Mouse (Mus musculus): ENCODE data around the gene Carmil3. TPM values are rescaled to one million over a fixed set of nuclear protein-coding genes. Genes with fewer than 3 reads are reported as not detected.

Carmil3 gene
- total and polyA plus RNA-seq, 2 experiments from 2014 or later: 0.56 to 6.1 TPM

DNA sequence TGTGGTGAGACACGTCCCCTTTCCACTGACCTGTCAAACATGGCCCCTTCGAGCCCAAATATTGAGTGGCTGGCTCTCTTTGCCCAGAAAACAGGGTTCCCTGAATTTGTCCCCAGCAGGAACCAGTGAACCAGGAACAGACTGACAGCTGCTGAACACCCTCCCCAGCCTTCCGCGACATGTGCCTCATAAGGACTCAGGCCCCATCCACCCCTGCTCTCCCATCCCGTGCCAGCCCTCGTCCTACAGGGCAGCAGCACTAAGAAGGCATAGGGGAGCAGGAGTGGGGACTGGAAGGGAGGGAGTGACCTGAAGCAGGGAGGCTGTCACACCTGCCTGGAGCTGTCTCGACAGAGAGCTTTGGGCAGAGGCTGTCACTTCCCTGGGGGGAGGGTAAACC lies 17.4 kb downstream of the Carmil3 start:
- peaks cover 20% of the 10 kb centered on the region for H3K27me3 ChIP-seq (ENCODE audit: control insufficient read depth, insufficient read depth, low read length)
- DNase-seq (ENCODE audit: low spot score): no peak
- ATAC-seq (ENCODE audit: insufficient read depth, low read depth): no peak
- H3K27ac ChIP-seq (ENCODE audit: low read depth): no peak overlapping the region
- no peak overlapping the region for H3K4me3 ChIP-seq (ENCODE audit: low read depth, low read length)
- no peak overlapping the region for H3K9ac ChIP-seq (replicated peaks; ENCODE audit: low read depth, low read length)
- H3K4me2 ChIP-seq (ENCODE audit: low read depth, low read length): no peak overlapping the region
- no peak for TF ChIP-seq EP300 (IDR thresholded peaks at IDR 0.05; ENCODE audit: low read depth)
- no peak for TF ChIP-seq CTCF (IDR thresholded peaks at IDR 0.05; ENCODE audit: low read depth)
- WGBS: 48% methylated on average over 7 of the region's 7 CpGs
- H3K9me3 ChIP-seq (replicated peaks; ENCODE audit: control insufficient read depth, low read length): no peaks in the 10 kb centered on the region
- no peaks in the 10 kb centered on the region for H3K36me3 ChIP-seq (replicated peaks; ENCODE audit: control insufficient read depth, insufficient read depth, low read length)
- peaks cover 5% of the 10 kb centered on the region; the same call in 1 of the 2 replicates for H3K4me1 ChIP-seq (ENCODE audit: control insufficient read depth, insufficient read depth)

DNA sequence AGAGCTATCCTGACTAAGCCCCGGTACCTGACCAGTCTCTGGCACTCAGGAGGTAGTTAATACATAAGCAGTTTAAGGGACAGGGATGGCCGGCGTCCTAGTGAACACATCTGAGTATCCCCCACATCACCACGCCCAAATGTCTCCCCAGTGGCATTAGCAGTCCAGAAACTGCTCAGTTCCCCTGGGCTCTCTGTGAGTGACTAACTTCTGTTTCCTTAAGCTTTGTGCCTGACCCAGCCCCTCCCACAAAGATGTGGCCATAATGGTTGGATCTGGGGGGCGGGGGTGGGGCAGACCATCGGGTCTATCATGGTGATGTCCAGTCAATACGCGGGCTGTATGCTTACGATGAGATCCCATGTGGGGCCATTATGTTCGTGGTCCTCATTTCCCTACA lies 19.1 kb downstream of the Carmil3 start:
- no peak overlapping the region for H3K27ac ChIP-seq (ENCODE audit: low read depth)
- 79% methylated on average over 10 of the region's 10 CpGs for WGBS
- H3K4me2 ChIP-seq (ENCODE audit: low read depth, low read length): no peak overlapping the region
- no peak overlapping the region for H3K9ac ChIP-seq (replicated peaks; ENCODE audit: low read depth, low read length)
- TF ChIP-seq CTCF (IDR thresholded peaks at IDR 0.05; ENCODE audit: low read depth) (no peak), EP300 (IDR thresholded peaks at IDR 0.05; ENCODE audit: low read depth) (no peak)
- peaks cover 23% of the 10 kb centered on the region for H3K27me3 ChIP-seq (ENCODE audit: control insufficient read depth, insufficient read depth, low read length)
- no peaks in the 10 kb centered on the region for H3K36me3 ChIP-seq (replicated peaks; ENCODE audit: control insufficient read depth, insufficient read depth, low read length)
- no peak overlapping the region for H3K4me3 ChIP-seq (ENCODE audit: low read depth, low read length)
- ATAC-seq (ENCODE audit: insufficient read depth, low read depth) (no peak), DNase-seq (ENCODE audit: low spot score) (no peak)
- peaks cover 5% of the 10 kb centered on the region; the same call in 1 of the 2 replicates for H3K4me1 ChIP-seq (ENCODE audit: control insufficient read depth, insufficient read depth)
- H3K9me3 ChIP-seq (replicated peaks; ENCODE audit: control insufficient read depth, low read length): no peaks in the 10 kb centered on the region

DNA sequence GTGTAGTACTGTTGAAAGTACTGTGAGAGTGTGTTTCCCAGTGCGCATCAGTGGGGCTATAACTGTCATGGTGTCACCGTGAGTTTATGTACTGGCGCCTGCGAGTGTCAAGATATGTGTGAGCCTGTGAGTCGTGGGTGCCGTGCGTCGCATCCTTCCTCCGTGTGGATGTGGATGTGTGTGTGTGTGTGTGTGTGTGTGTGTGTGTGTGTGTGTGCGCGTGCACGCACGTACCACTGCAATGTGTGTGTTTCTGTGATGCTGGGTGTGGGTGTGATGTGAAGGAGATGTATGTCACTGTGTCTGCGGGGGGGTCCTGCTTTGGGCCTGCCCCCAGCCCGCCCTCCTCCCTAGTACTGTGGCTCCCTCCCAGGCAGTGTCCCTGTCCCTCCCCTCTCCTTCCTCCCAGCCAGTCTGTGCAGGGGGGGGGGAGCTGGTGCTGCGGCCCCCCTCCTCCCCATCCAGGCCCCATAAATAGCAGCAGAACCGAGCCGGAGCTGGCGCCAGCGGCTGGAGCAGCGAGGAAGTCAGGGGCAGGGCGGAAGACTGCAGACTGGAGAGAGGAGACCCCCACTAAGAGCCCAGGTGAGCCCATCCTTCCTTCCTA lies 19.8 kb downstream of the Carmil3 start, which contains the start of gene Cpne6:
Cpne6 (plus strand) TSS at position 321 of the 607 bp plus-strand sequence.
- H3K4me1 ChIP-seq (ENCODE audit: control insufficient read depth, insufficient read depth): peaks cover 5% of the 10 kb centered on the region; the same call in 1 of the 2 replicates
- no peak for DNase-seq (ENCODE audit: low spot score)
- no peak within 1 kb of the TSS for H3K4me2 ChIP-seq (ENCODE audit: low read depth, low read length)
- H3K27me3 ChIP-seq (ENCODE audit: control insufficient read depth, insufficient read depth, low read length): peaks cover 23% of the 10 kb centered on the region
- no peak within 1 kb of the TSS for H3K4me3 ChIP-seq (ENCODE audit: low read depth, low read length)
- no peak within 1 kb of the TSS for H3K9ac ChIP-seq (replicated peaks; ENCODE audit: low read depth, low read length)
- ATAC-seq (ENCODE audit: insufficient read depth, low read depth): no peak
- WGBS: 52% methylated on average over 21 of the region's 22 CpGs
- TF ChIP-seq CTCF (IDR thresholded peaks at IDR 0.05; ENCODE audit: low read depth) (no peak), EP300 (IDR thresholded peaks at IDR 0.05; ENCODE audit: low read depth) (no peak)
- H3K27ac ChIP-seq (ENCODE audit: low read depth): no peak within 1 kb of the TSS
- H3K9me3 ChIP-seq (replicated peaks; ENCODE audit: control insufficient read depth, low read length): no peaks in the 10 kb centered on the region
- no peaks in the 10 kb centered on the region for H3K36me3 ChIP-seq (replicated peaks; ENCODE audit: control insufficient read depth, insufficient read depth, low read length)

DNA sequence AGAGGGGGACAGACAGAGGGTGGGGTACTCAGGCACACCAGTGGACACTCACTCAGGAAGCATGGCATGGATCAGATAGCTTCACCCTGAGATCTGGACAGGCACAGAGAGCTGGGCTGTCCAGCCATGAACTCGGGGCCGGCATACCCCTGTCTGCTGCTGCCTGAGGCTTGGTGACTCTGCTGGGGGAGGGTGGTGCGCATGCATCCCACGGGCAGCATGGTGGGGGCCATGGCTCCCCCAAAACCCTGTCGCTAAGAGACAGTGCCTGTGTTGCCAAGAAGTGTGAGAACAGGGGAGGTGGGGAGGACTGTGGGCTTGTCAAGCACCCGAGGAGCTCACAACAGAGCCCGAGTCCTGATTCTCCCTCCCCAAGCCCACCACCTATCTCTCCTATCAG lies 20.6 kb downstream of the Carmil3 start:
- Histone ChIP-seq H3K36me3 (replicated peaks; ENCODE audit: control insufficient read depth, insufficient read depth, low read length) (no peaks in the 10 kb centered on the region), H3K9ac (replicated peaks; ENCODE audit: low read depth, low read length) (no peak overlapping the region), H3K4me3 (ENCODE audit: low read depth, low read length) (no peak overlapping the region), H3K4me1 (ENCODE audit: control insufficient read depth, insufficient read depth) (peaks cover 5% of the 10 kb centered on the region; the same call in 1 of the 2 replicates), H3K4me2 (ENCODE audit: low read depth, low read length) (no peak overlapping the region), H3K9me3 (replicated peaks; ENCODE audit: control insufficient read depth, low read length) (no peaks in the 10 kb centered on the region), H3K27me3 (ENCODE audit: control insufficient read depth, insufficient read depth, low read length) (peaks cover 23% of the 10 kb centered on the region), H3K27ac (ENCODE audit: low read depth) (no peak overlapping the region)
- TF ChIP-seq EP300 (IDR thresholded peaks at IDR 0.05; ENCODE audit: low read depth): no peak
- TF ChIP-seq CTCF (IDR thresholded peaks at IDR 0.05; ENCODE audit: low read depth): no peak
- 27% methylated on average over 7 of the region's 7 CpGs for WGBS
- DNase-seq (ENCODE audit: low spot score): no peak
- ATAC-seq (ENCODE audit: insufficient read depth, low read depth): 0 out of 2 replicates have a peak, but pooled peaks have one; percentile 8

DNA sequence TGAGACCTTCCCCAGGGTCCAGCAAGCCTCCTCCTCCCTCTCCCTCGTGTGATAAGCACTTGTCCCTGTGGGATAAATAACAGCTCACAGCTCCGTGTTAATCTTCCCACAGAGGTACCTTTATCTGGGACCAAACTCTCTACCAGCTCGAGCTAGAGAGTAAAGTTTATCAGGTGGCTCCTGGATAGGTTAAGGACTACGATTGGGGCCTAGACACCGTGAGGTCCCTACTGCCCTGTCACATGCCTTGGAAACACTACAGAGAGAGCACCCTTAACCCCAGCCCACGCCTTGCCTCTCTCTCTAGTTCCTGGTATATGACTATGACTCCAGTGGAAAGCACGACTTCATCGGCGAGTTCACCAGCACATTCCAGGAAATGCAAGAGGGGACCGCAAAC lies 23.5 kb downstream of the Carmil3 start:
- Histone ChIP-seq H3K27ac (ENCODE audit: low read depth) (no peak overlapping the region), H3K9me3 (replicated peaks; ENCODE audit: control insufficient read depth, low read length) (no peaks in the 10 kb centered on the region), H3K27me3 (ENCODE audit: control insufficient read depth, insufficient read depth, low read length) (peaks cover 40% of the 10 kb centered on the region), H3K4me1 (ENCODE audit: control insufficient read depth, insufficient read depth) (peaks cover 5% of the 10 kb centered on the region; the same call in 1 of the 2 replicates), H3K4me3 (ENCODE audit: low read depth, low read length) (no peak overlapping the region), H3K36me3 (replicated peaks; ENCODE audit: control insufficient read depth, insufficient read depth, low read length) (no peaks in the 10 kb centered on the region), H3K9ac (replicated peaks; ENCODE audit: low read depth, low read length) (no peak overlapping the region), H3K4me2 (ENCODE audit: low read depth, low read length) (no peak overlapping the region)
- DNase-seq (ENCODE audit: low spot score) (no peak), ATAC-seq (ENCODE audit: insufficient read depth, low read depth) (no peak)
- TF ChIP-seq EP300 (IDR thresholded peaks at IDR 0.05; ENCODE audit: low read depth) (no peak), CTCF (IDR thresholded peaks at IDR 0.05; ENCODE audit: low read depth) (no peak)
- WGBS: 35% methylated on average over 10 of the region's 10 CpGs

DNA sequence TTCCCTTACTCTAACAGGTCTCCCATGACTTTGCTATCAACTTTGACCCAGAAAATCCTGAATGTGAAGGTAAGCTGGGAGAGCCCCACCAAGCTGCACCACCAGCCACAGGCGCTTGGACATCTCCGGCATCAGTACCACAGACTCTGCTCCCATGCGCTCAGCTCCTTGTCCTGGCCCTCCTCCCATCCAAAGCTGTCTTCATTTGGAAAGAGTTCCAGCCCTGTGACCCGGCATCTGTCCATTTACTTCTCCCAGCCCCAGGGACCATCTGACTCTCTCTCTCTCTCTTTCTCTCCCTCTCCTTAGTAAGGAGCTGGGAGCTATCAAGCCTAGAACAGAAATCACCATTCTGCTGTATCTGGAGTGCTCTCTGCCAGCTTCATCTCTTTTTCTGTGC lies 25.4 kb downstream of the Carmil3 start:
- DNase-seq (ENCODE audit: low spot score) (no peak), ATAC-seq (ENCODE audit: insufficient read depth, low read depth) (no peak)
- H3K4me3 ChIP-seq (ENCODE audit: low read depth, low read length): no peak overlapping the region
- no peak overlapping the region for H3K27ac ChIP-seq (ENCODE audit: low read depth)
- no peaks in the 10 kb centered on the region for H3K9me3 ChIP-seq (replicated peaks; ENCODE audit: control insufficient read depth, low read length)
- no peak overlapping the region for H3K4me2 ChIP-seq (ENCODE audit: low read depth, low read length)
- WGBS: 87% methylated on average over 4 of the region's 4 CpGs
- peaks cover 55% of the 10 kb centered on the region for H3K27me3 ChIP-seq (ENCODE audit: control insufficient read depth, insufficient read depth, low read length)
- H3K4me1 ChIP-seq (ENCODE audit: control insufficient read depth, insufficient read depth): no peaks in the 10 kb centered on the region
- no peaks in the 10 kb centered on the region for H3K36me3 ChIP-seq (replicated peaks; ENCODE audit: control insufficient read depth, insufficient read depth, low read length)
- no peak overlapping the region for H3K9ac ChIP-seq (replicated peaks; ENCODE audit: low read depth, low read length)
- TF ChIP-seq CTCF (IDR thresholded peaks at IDR 0.05; ENCODE audit: low read depth) (no peak), EP300 (IDR thresholded peaks at IDR 0.05; ENCODE audit: low read depth) (no peak)
